Mouse (Mus musculus) hindbrain, embryonic 14.5 days (tissue): ENCODE data around the gene Tmprss11c. TPM values are rescaled to one million over a fixed set of nuclear protein-coding genes. Genes with fewer than 3 reads are reported as not detected.

ENCODE experiments used
- ATAC-seq: fragments of 200-750 bp; cut with Nextera tagmentation; 2 replicates; pipeline ENCODE4 v1.8.0; 2017; ENCODE audit warnings: moderate number of reproducible peaks, mild to moderate bottlenecking, moderate TSS enrichment, moderate library complexity; ENCODE audit not compliant: low FRiP score
- DNase-seq: peaks from one replicate; pipeline ENCODE4 v3.0.0-alpha.2; 2015; ENCODE audit warnings: low spot score
- H3K27ac ChIP-seq: fragments of 300-500 bp; sonication (generic); 2 replicates; pipeline ENCODE4 v1.5.1; 2014; ENCODE audit warnings: mild to moderate bottlenecking, moderate library complexity
- H3K27me3 ChIP-seq: fragments of 300-500 bp; sonication (generic); 2 replicates; pipeline ENCODE4 v1.6.1; 2014; ENCODE audit warnings: mild to moderate bottlenecking, low read length, mixed read lengths; ENCODE audit not compliant: control insufficient read depth, insufficient read depth
- H3K36me3 ChIP-seq: fragments of 300-500 bp; sonication (generic); replicated peaks from 2 replicates; pipeline ENCODE4 v1.6.1; 2014; ENCODE audit not compliant: control insufficient read depth, insufficient read depth
- H3K4me1 ChIP-seq: fragments of 300-500 bp; sonication (generic); replicated peaks from 2 replicates; pipeline ENCODE4 v1.6.1; 2014; ENCODE audit warnings: antibody characterized with exemption, low read length, mixed read lengths; ENCODE audit not compliant: control insufficient read depth, insufficient read depth
- H3K4me2 ChIP-seq: fragments of 300-500 bp; sonication (generic); replicated peaks from 2 replicates; pipeline ENCODE4 v1.6.1; 2014; ENCODE audit warnings: mild to moderate bottlenecking, moderate library complexity
- H3K4me3 ChIP-seq: fragments of 300-500 bp; sonication (generic); replicated peaks from 2 replicates; pipeline ENCODE4 v1.5.1; 2014; ENCODE audit warnings: mild to moderate bottlenecking, low read length
- H3K9ac ChIP-seq: fragments of 300-500 bp; sonication (generic); 2 replicates; pipeline ENCODE4 v1.6.1; 2014
- H3K9me3 ChIP-seq: fragments of 300-500 bp; sonication (generic); 2 replicates; pipeline ENCODE4 v1.6.1; 2016; ENCODE audit warnings: low read length; ENCODE audit not compliant: control insufficient read depth
- WGBS: fragments of 180-500 bp; shearing (Covaris S2); extraction: QIAGEN DNeasy Blood & Tissue Kit; methylation state at CpG from one replicate; pipeline ENCODE4 v1.1.7; 2014; 5-methylcytosine and 5-hydroxymethylcytosine counted together
- polyA plus RNA-seq: library from polyadenylated mRNA; unstranded; fragments of >200 nt; fragmentation: Nextera tagmentation; extraction: Ambion mirVana; gene quantifications from 2 replicates; pipeline ENCODE4 v1.2.1, GENCODE M21; 2014

The Tmprss11c gene
- polyA plus RNA-seq, 1 experiment from 2014 or later = not detected

DNA sequence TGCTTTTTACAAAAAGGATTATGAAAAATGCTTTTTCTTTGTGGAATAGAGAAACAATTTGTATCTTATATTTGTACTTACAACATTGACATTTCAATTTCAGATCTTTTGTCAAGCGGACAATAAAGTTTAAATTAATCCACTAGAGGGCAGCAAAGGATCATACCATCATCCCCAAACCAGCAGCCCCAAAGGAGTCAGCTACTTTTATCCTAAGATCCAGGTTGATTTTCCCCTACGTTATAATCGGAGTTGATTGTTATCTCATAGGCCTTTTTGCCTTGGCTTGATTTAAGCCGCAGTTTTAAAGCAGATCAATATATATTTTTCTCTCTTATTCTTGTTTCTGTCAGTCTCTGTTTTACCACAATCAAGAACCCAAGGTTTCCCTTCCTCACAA is 97.8 kb downstream of the Tmprss11c start:
- Histone ChIP-seq H3K4me2 (no peak overlapping the region), H3K9me3 (no peaks in the 10 kb centered on the region), H3K36me3 (no peaks in the 10 kb centered on the region), H3K4me1 (no peaks in the 10 kb centered on the region), H3K4me3 (no peak overlapping the region), H3K27ac (no peak overlapping the region), H3K27me3 (no peaks in the 10 kb centered on the region), H3K9ac (no peak overlapping the region)
- DNase-seq (peak; percentile 87), ATAC-seq (peak; percentile 70)
- 17% methylated on average over 4 of the region's 4 CpGs for WGBS

GRCm38 (mm10) chr5:86190770-86191169 is 98.3 kb downstream of the Tmprss11c start:
- no peak overlapping the region for H3K9ac ChIP-seq
- no peaks in the 10 kb centered on the region for H3K27me3 ChIP-seq
- H3K36me3 ChIP-seq = no peaks in the 10 kb centered on the region
- H3K4me3 ChIP-seq = no peak overlapping the region
- H3K9me3 ChIP-seq = no peaks in the 10 kb centered on the region
- DNase-seq (peak; percentile 57), ATAC-seq (no peak)
- 22% methylated on average over 5 of the region's 5 CpGs for WGBS
- H3K4me1 ChIP-seq = no peaks in the 10 kb centered on the region
- no peak overlapping the region for H3K4me2 ChIP-seq
- no peak overlapping the region for H3K27ac ChIP-seq

DNA sequence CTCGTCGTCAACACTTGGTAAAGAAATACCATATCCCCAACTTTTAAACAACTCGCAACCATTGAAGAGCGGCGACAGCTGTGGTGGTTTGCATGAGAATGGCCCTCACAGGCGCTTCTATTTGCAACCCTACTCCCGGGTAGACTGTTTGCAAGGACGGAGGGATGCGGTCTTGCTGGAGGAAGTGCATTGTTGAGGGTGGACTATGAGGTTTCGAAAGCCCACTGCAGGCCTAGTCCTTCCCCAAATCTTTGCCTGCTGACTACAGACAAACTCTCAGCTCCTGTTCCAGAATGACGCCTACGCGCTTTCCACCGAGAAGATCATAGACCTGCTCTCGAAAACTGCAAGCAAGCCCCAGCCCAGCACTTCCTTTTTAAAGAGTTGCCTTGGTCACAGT is 98.8 kb downstream of the Tmprss11c start:
- no peak overlapping the region for H3K27ac ChIP-seq
- H3K4me1 ChIP-seq = no peaks in the 10 kb centered on the region
- H3K36me3 ChIP-seq = no peaks in the 10 kb centered on the region
- no peak for DNase-seq
- H3K27me3 ChIP-seq = no peaks in the 10 kb centered on the region
- H3K9ac ChIP-seq = no peak overlapping the region
- no peak overlapping the region for H3K4me3 ChIP-seq
- WGBS = 35% methylated on average over 15 of the region's 15 CpGs
- no peaks in the 10 kb centered on the region for H3K9me3 ChIP-seq
- ATAC-seq = no peak
- no peak overlapping the region for H3K4me2 ChIP-seq

- no peaks in the 10 kb centered on the region for H3K9me3 ChIP-seq
- no peak overlapping the region for H3K4me3 ChIP-seq
- no peak for ATAC-seq
- no peaks in the 10 kb centered on the region for H3K27me3 ChIP-seq
- 82% methylated on average over 6 of the region's 6 CpGs for WGBS
- H3K36me3 ChIP-seq = no peaks in the 10 kb centered on the region
- H3K27ac ChIP-seq = no peak overlapping the region
- H3K4me1 ChIP-seq = no peaks in the 10 kb centered on the region
- no peak for DNase-seq
- no peak overlapping the region for H3K4me2 ChIP-seq
- H3K9ac ChIP-seq = no peak overlapping the region
Measured at GRCm38 (mm10) chr5:86187441-86187840, 101.7 kb downstream of the Tmprss11c start.

Other genes with a start within 250 kb of the Tmprss11c start
- 34.9 and 35.7 TPM in 2 replicates for gene Cenpc1, start 223.7 kb downstream of the Tmprss11c start, polyA plus RNA-seq
- 0.31 and 0.50 TPM in 2 replicates for gene Stap1, start 217.6 kb downstream of the Tmprss11c start, polyA plus RNA-seq
- 18.3 and 20.3 TPM in 2 replicates for gene Uba6, start 116.5 kb downstream of the Tmprss11c start, polyA plus RNA-seq
- not detected in 2 replicates for gene Gnrhr, start 91.4 kb downstream of the Tmprss11c start, polyA plus RNA-seq
- gene Tmprss11d, start 84.1 kb upstream of the Tmprss11c start, polyA plus RNA-seq = 0.12 TPM in 1 of 2 replicates, not detected in the other
- gene Tmprss11a, start 179.7 kb upstream of the Tmprss11c start, polyA plus RNA-seq = 0.07 TPM in 1 of 2 replicates, not detected in the other
- gene Tmprss11g, start 229.3 kb upstream of the Tmprss11c start, polyA plus RNA-seq = 0.07 TPM in 1 of 2 replicates, not detected in the other